Mouse (Mus musculus): Measurements from ENCODE around the gene Mroh7.

Mroh7 gene

DNA sequence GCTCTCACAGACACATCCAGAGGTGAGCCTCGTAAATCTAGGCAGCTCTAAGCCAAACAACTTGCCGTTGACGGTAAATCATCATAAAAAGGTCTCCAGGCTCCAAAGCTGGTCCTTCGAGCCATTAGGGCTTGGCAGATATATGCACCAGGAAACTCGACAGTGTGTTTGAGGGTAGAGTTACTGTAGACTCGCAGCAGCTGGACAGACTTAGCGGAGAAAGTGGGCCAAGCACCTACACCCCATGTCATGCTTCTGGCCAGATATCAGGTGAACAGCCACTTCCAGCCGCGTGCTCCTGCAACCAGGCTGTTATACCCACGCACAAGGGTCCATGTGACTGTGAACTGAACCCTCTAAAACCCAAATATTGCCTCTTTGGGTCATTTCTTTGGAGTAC, 75.0 kb downstream of the Mroh7 start:
- no peak for TF ChIP-seq GATA4 (IDR thresholded peaks at IDR 0.05; ENCODE audit: insufficient replicate concordance, low read length)

DNA sequence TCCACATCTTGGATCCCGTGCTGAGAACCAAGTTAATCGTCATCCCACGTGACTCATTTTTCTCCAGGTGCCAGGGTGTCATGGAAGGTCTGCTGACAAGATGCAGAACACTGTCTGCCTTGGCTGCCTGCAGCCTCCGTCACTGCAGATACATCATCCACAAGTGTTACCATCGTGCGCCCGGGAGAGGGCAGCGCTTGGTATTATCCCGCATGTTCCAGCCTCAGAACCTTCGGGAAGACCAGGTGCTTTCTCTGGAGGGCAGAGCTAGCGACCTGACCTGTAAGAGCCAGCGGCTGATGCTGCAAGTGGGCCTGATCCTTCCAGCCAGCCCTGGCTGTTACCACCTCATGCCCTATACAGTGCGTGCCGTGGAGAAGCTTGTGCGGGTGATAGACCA, 77.7 kb downstream of the Mroh7 start:
- TF ChIP-seq GATA4 (IDR thresholded peaks at IDR 0.05; ENCODE audit: insufficient replicate concordance, low read length) = no peak

DNA sequence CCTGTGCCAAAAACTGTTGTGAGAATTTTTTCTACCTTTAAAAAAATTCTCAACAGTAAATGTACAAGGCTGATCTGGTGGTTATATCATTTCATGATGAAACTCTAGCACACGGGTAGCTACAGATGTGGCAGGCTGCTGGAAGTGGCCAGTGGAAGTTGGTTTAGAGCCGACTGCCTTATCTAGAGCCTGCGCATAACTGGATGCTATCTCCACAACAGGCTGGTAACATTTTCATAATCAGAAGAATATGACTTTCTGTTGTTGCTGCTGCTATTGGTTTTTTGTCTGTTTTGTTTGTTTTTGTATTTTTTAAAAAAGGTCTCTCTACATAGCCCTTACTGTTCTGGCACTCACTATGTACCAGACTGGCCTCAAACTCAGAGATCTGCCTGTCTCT, 78.2 kb downstream of the Mroh7 start:
- no peak for TF ChIP-seq GATA4 (IDR thresholded peaks at IDR 0.05; ENCODE audit: insufficient replicate concordance, low read length)

DNA sequence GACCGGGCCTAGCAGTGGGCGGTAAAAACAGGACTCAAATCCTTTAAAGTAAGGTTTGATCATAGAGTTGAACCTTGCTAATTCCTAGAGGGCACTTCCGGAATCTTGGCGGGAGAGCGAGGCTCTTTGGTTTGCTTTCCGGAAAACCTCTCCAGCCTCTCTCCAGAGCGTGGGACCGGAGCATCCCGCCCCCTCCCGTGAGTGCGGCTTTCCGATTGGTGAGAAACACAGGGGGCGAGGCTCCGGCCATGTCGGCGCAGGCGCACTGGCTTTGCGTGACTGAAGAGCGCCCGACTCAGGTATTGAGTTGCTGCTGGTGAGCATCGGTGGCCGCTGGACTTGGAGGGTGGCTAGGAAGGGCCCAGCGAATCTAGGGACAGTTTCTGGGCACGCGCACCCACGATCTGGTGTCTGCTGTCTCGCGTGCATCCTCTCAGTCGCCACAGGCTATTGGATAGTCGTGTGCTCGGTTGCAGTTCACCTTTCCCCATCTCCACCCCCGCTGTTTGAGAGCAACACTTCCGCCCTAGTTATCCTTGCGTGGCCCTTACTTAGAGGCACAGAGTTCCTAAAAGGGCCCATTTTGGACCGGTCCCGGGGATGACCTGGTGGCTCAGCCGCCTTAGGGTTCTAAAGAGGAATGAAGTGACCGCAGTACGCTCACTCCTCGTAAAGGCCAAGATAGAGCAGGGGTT, 79.7 kb downstream of the Mroh7 start, which contains the start of gene Pars2:
Pars2 (plus strand) TSS at position 237 of the 695 bp plus-strand sequence.
- no peak for TF ChIP-seq GATA4 (IDR thresholded peaks at IDR 0.05; ENCODE audit: insufficient replicate concordance, low read length)

DNA sequence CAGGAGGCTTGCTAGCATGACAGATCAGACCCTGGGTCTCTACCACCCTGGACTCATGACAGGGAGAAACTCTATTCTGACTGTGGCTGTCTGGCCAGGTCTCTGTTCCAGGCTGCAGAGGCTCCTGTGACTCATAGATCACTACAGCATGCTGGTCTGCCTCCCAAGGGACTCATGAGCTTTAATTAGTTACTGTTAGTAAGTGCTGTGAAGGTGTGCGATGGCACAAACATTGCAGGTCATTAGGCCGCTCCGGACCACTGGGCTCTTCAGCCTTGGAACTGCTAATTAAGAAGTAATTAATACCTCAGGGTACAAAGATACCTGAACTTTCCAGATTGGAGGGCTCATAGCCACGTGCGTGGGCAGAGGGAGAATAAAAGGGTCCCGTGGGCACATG, 83.6 kb downstream of the Mroh7 start:
- TF ChIP-seq GATA4 (IDR thresholded peaks at IDR 0.05; ENCODE audit: insufficient replicate concordance, low read length) = no peak

DNA sequence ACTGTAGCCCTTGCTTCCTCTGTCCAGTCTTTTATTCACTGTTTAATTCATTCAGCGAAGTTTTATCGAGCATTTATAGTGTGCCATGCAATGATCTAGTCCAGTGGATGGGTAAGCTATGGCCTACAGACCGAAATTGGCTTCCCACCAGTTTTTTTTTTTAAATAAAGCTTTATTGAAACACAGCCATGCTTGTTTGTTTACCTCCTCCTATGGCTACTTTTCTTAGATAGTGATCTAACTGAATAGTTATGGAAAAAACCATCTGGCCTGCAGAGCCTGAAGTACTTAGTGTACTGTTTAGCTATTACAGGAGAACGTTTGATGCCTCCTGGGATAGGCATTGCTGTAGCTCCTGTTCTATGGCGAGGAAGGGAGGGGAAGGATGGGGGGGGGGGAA, 84.9 kb downstream of the Mroh7 start:
- TF ChIP-seq GATA4 (IDR thresholded peaks at IDR 0.05; ENCODE audit: insufficient replicate concordance, low read length) = no peak

DNA sequence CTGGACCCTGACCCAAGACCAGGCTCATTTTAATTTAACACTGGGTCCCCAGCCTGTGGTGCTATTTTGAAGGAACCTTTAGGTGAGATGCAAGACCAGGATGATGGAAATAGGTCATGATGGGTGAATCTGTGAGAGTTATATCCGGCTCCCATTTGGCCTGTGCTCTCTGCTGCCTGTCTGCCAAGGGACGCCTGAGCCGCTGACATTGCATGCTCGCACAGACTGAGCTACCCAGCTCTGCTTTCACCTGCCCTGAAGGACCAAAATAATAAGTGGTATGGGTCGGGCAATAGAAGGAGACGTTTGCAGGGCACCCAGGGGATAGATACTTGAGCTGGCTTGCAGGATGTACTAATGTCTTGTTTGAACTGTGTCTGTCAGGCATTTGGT, 86.5 kb downstream of the Mroh7 start:
- TF ChIP-seq GATA4 (IDR thresholded peaks at IDR 0.05; ENCODE audit: insufficient replicate concordance, low read length) = no peak

DNA sequence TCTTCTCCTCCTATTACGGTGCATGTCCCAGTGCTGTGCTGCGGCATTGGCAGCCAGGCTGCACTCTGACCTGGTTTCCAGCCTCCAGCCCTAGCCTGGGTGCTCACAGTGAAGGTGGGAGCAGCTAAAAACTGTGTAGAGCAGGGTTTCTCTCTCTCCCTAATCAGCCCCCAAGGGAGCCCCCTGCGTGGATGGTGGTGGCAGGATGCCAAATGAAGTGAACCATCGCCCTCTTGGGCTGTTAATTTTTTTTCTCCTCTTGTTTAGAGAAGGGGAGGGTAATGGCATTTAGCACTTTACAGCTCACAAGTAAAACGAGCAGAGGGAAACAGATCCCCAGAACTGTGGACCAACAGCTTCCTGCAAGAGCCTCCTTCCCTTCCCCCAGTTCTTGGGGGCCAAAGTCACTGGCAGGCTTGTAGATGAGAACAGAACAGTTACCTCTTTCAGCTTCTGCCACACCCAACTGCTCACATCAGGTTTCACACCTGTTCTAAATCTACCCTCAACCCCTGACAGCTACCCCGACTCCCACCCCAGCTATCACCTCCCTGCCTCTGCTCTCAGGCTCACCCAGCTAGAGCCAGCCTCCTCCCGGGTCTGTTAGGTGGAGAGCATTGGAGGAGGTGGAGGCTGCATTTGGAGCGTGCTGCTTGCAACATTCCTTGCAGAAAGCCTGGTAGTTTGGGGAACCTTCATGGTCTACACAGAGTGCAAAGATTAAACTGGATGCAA, 87.1 kb downstream of the Mroh7 start:
- TF ChIP-seq GATA4 (IDR thresholded peaks at IDR 0.05; ENCODE audit: insufficient replicate concordance, low read length) = no peak

DNA sequence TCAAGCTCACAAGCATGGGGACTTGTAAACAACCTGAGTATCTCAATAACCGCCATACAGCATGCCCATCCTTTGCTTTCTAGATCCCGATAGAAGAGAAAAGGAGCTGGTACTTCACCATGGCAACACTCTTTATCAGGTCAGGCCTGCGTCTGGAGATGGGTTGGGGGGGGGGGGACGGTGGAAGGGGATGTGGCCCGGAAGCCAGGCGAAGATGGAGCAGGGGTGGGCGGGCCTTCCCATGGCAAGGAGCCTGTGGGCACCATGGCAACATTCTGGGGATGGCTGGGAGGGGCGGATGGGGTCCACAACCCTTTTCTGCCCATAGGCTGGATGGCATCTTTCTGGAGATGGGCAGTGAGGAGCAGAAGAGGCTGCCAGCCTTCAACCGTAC, 96.6 kb downstream of the Mroh7 start:
- no peak for TF ChIP-seq GATA4 (IDR thresholded peaks at IDR 0.05; ENCODE audit: insufficient replicate concordance, low read length)

DNA sequence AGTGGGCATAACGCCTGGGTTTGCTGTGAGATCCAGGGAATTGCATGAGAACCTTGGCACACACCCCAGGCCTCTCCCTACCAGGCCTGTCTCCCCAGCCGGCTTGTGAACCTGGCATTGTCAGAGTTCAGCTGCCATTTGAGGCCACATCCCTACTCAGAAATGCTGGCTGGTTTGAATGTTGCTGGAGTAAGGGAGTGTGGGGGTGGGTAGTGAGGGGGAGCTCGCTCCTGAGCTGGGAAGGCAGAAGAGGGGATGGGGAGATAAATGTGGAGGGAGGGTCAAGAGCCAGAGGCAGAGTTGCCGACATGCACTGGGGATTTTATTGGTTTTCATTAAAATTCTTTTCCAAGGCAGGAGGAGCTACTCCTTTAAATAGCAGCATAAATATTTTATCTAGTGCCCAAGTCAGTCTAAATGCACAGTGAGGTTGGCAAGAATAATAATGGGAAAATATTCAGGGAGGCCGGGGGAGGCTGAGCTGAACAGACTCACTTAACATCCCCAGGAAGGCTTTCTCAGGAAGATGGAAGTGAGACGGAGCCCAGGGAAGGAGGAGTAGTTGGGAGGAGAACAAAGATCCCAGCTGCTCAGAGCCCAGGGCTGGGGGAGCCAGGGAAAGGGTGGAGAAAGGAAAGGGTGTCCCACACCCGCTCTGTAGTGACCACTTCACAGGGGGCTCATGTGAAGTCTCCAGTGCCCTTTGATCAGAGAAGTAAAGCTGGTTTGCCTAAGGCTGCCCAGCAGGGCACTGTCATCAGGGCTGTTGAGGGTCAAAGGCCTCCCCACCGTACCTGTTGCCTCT, 97.2 kb downstream of the Mroh7 start:
- TF ChIP-seq GATA4 (IDR thresholded peaks at IDR 0.05; ENCODE audit: insufficient replicate concordance, low read length) = no peak

DNA sequence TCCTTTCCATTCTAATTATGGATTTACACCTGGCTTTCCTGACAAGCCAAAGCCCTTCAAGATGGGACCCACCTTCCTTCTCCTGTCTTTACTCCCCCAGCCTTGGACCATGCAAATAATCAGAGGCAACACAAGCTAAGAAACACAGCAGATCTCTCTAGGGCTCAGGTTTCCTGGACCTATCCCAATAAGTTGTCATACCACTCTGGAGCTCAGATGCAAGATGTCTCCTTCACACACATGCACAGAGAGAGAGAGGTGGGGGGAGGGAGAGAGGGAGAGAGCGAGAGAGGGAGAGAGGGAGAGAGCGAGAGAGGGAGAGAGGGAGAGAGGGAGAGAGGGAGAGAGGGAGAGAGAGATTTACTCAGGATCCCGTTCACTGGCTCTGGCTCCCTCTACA, 98.4 kb downstream of the Mroh7 start:
- no peak for TF ChIP-seq GATA4 (IDR thresholded peaks at IDR 0.05; ENCODE audit: insufficient replicate concordance, low read length)
